Mouse (Mus musculus): Measurements from ENCODE around the gene Nupl1. TPM values are rescaled to one million over a fixed set of nuclear protein-coding genes. Genes with fewer than 3 reads are reported as not detected.

Gene Nupl1
- polyA plus RNA-seq, 1 experiment from 2014 or later = not detected

DNA sequence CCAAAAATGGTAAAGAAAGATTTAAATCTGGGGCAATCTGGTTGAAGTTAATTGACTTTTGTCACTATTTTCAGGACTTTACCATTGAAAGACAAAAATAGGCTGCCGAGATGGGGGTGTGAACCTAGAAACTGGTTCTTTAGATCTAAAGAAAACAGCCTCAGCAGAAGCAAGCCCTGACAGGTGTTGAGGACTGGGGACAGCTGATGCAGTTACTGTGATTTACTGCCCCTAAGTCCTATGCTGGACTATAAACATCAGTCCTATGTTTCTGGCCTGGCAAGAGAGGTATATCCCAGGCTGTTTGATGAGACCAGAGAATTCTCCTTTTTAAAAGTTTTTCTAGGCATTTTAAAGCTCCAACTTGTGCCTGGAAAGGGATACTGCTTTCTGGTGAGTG is 37.2 kb downstream of the Nupl1 start:
- no peak overlapping the region for H3K27ac ChIP-seq (ENCODE audit: low read depth, low read length)
- H3K4me3 ChIP-seq (ENCODE audit: low read depth, low read length) = no peak overlapping the region
- no peaks in the 10 kb centered on the region for H3K4me1 ChIP-seq (ENCODE audit: control insufficient read depth, insufficient read depth, low read length)
- ATAC-seq (replicated peaks; ENCODE audit: insufficient number of reproducible peaks, low FRiP score, low TSS enrichment) = no peak
- H3K36me3 ChIP-seq (ENCODE audit: control insufficient read depth, insufficient read depth, low read length) = peaks cover 7% of the 10 kb centered on the region; the same call in 1 of the 2 replicates
- H3K9me3 ChIP-seq (replicated peaks; ENCODE audit: control insufficient read depth, low read length) = no peaks in the 10 kb centered on the region
- H3K4me2 ChIP-seq = no peak overlapping the region
- H3K27me3 ChIP-seq (ENCODE audit: control insufficient read depth, insufficient read depth, low read length) = no peaks in the 10 kb centered on the region
- WGBS (ENCODE audit: insufficient replicate concordance) = 78% methylated on average over 1 of the region's 1 CpGs
- H3K9ac ChIP-seq (ENCODE audit: low read depth, low read length) = no peak overlapping the region

DNA sequence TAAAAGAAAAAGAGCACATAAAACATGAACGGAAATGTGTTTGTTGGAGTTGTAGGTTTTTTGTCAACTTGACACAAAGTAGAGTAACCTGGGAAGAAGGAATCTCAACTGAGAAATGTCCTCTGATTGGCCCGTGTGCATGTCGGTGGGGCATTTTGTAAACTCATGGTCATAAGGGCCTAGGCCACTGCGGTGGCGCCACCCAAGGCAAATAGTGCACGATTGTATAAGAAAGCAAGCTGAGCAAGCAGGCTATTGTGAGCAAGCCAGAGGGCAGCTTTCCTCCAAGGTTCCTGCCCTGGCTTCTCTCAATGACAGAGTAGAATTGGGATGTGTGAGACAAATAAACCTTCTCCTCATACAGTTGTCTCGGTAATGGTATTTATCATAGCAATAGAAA is 42.1 kb downstream of the Nupl1 start:
- no peaks in the 10 kb centered on the region for H3K4me1 ChIP-seq (ENCODE audit: control insufficient read depth, insufficient read depth, low read length)
- H3K9ac ChIP-seq (ENCODE audit: low read depth, low read length) = no peak overlapping the region
- no peak overlapping the region for H3K4me2 ChIP-seq
- H3K4me3 ChIP-seq (ENCODE audit: low read depth, low read length) = no peak overlapping the region
- WGBS (ENCODE audit: insufficient replicate concordance) = 83% methylated on average over 7 of the region's 7 CpGs
- no peaks in the 10 kb centered on the region for H3K9me3 ChIP-seq (replicated peaks; ENCODE audit: control insufficient read depth, low read length)
- H3K27ac ChIP-seq (ENCODE audit: low read depth, low read length) = no peak overlapping the region
- no peaks in the 10 kb centered on the region for H3K36me3 ChIP-seq (ENCODE audit: control insufficient read depth, insufficient read depth, low read length)
- no peak for ATAC-seq (replicated peaks; ENCODE audit: insufficient number of reproducible peaks, low FRiP score, low TSS enrichment)
- H3K27me3 ChIP-seq (ENCODE audit: control insufficient read depth, insufficient read depth, low read length) = no peaks in the 10 kb centered on the region

DNA sequence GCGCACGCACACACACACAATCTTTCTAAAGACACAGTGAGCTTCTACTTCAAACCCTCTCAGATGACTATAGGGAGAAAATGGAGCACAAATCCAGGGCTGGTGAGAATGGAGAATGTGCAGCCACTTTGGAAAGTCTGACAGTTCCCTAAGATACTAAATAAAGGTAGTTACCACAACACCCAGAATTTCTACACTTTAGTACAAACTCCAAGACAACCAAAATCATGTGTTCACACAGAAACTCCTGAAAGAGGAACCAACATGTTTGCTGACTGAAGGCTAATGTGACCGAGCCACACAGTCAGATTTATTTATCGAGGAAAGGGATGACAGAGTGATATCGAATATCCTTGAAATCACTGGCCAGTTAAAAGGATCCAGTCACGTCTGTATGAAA is 46.2 kb downstream of the Nupl1 start:
- no peak overlapping the region for H3K27ac ChIP-seq (ENCODE audit: low read depth, low read length)
- H3K4me1 ChIP-seq (ENCODE audit: control insufficient read depth, insufficient read depth, low read length) = no peaks in the 10 kb centered on the region
- no peak overlapping the region for H3K4me3 ChIP-seq (ENCODE audit: low read depth, low read length)
- WGBS (ENCODE audit: insufficient replicate concordance) = 87% methylated on average over 6 of the region's 6 CpGs
- no peaks in the 10 kb centered on the region for H3K36me3 ChIP-seq (ENCODE audit: control insufficient read depth, insufficient read depth, low read length)
- no peak for ATAC-seq (replicated peaks; ENCODE audit: insufficient number of reproducible peaks, low FRiP score, low TSS enrichment)
- H3K4me2 ChIP-seq = no peak overlapping the region
- H3K9me3 ChIP-seq (replicated peaks; ENCODE audit: control insufficient read depth, low read length) = no peaks in the 10 kb centered on the region
- H3K9ac ChIP-seq (ENCODE audit: low read depth, low read length) = no peak overlapping the region
- no peaks in the 10 kb centered on the region for H3K27me3 ChIP-seq (ENCODE audit: control insufficient read depth, insufficient read depth, low read length)

DNA sequence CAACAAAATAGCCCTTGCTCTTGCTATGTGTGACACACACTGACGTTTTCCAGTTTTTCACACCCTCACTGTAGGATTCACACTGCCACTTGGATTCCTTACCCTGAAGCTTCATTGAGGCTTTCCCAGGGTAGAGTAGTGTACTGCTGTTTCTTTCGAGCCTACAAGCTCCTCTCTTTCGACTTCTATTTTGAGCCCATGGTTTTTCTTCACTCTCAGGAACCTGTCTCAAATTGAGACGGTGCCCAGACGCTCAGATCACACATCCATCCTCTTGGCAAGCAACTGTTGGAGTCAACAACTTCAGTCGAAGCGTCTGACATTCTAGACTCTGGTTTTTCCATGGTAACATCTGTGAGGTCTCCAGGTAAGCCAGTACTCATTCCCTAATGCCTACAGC is 54.3 kb downstream of the Nupl1 start, which contains the start of gene Atp8a2:
TSS of gene Atp8a2 (minus strand) at position 296 of the 400 bp plus-strand sequence.
- ATAC-seq (replicated peaks; ENCODE audit: insufficient number of reproducible peaks, low FRiP score, low TSS enrichment) = no peak
- Histone ChIP-seq H3K4me3 (ENCODE audit: low read depth, low read length) (no peak within 1 kb of the TSS), H3K4me2 (no peak within 1 kb of the TSS), H3K27me3 (ENCODE audit: control insufficient read depth, insufficient read depth, low read length) (no peaks in the 10 kb centered on the region), H3K27ac (ENCODE audit: low read depth, low read length) (no peak within 1 kb of the TSS), H3K4me1 (ENCODE audit: control insufficient read depth, insufficient read depth, low read length) (peaks cover 2% of the 10 kb centered on the region; the same call in 1 of the 2 replicates), H3K9me3 (replicated peaks; ENCODE audit: control insufficient read depth, low read length) (no peaks in the 10 kb centered on the region), H3K9ac (ENCODE audit: low read depth, low read length) (no peak within 1 kb of the TSS), H3K36me3 (ENCODE audit: control insufficient read depth, insufficient read depth, low read length) (no peaks in the 10 kb centered on the region)
- 57% methylated on average over 7 of the region's 7 CpGs for WGBS (ENCODE audit: insufficient replicate concordance)

DNA sequence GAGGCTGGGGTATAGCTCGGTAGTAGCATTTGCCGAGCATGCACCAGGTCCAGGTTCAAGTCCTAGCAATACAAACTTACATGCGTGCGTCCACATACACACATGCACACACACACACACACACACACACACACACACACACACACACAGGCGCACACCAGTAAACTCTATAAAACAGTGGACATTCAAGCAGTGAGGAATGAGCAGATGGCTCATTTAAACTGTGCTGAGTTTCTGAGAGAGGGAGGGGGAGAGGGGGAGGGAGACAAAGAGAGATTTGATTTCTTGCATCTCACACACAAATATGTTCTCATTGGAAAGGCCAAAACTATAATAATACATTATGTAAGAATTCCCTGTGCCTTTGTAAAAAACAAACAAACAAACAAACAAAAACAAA is 55.2 kb downstream of the Nupl1 start:
- 80% methylated on average over 5 of the region's 5 CpGs for WGBS (ENCODE audit: insufficient replicate concordance)

DNA sequence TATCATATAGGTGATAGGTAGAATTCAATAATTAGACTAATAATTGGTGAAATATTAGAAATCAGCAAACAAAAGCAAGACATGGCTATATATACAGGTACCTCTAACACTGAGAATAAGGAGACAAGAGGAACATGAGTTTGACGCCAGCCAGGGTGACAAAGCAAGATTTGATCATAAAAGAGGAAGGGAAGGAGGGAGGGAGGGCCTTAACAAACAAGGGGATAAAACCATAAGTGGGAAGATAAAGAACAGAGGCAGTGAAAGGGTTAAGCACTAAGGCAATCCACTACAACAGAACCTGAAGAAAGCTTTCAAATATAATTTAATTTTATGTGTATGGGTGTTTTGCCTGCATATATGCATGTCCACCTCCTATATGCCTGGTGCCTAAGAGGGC is 56.6 kb downstream of the Nupl1 start:
- Histone ChIP-seq H3K4me2 (no peak overlapping the region), H3K4me3 (ENCODE audit: low read depth, low read length) (no peak overlapping the region), H3K27ac (ENCODE audit: low read depth, low read length) (no peak overlapping the region), H3K4me1 (ENCODE audit: control insufficient read depth, insufficient read depth, low read length) (peaks cover 6% of the 10 kb centered on the region; the same call in 1 of the 2 replicates), H3K36me3 (ENCODE audit: control insufficient read depth, insufficient read depth, low read length) (no peaks in the 10 kb centered on the region), H3K9me3 (replicated peaks; ENCODE audit: control insufficient read depth, low read length) (no peaks in the 10 kb centered on the region), H3K27me3 (ENCODE audit: control insufficient read depth, insufficient read depth, low read length) (no peaks in the 10 kb centered on the region), H3K9ac (ENCODE audit: low read depth, low read length) (no peak overlapping the region)
- WGBS (ENCODE audit: insufficient replicate concordance) = 64% methylated on average over 1 of the region's 1 CpGs
- no peak for ATAC-seq (replicated peaks; ENCODE audit: insufficient number of reproducible peaks, low FRiP score, low TSS enrichment)

More for the DNA sequence above, 55.2 kb downstream of the Nupl1 start:
- Histone ChIP-seq H3K9me3 (replicated peaks; ENCODE audit: control insufficient read depth, low read length) (no peaks in the 10 kb centered on the region), H3K36me3 (ENCODE audit: control insufficient read depth, insufficient read depth, low read length) (no peaks in the 10 kb centered on the region), H3K9ac (ENCODE audit: low read depth, low read length) (no peak overlapping the region), H3K27ac (ENCODE audit: low read depth, low read length) (no peak overlapping the region), H3K4me1 (ENCODE audit: control insufficient read depth, insufficient read depth, low read length) (peaks cover 2% of the 10 kb centered on the region; the same call in 1 of the 2 replicates), H3K4me3 (ENCODE audit: low read depth, low read length) (no peak overlapping the region), H3K4me2 (no peak overlapping the region), H3K27me3 (ENCODE audit: control insufficient read depth, insufficient read depth, low read length) (no peaks in the 10 kb centered on the region)
- ATAC-seq (replicated peaks; ENCODE audit: insufficient number of reproducible peaks, low FRiP score, low TSS enrichment) = no peak

DNA sequence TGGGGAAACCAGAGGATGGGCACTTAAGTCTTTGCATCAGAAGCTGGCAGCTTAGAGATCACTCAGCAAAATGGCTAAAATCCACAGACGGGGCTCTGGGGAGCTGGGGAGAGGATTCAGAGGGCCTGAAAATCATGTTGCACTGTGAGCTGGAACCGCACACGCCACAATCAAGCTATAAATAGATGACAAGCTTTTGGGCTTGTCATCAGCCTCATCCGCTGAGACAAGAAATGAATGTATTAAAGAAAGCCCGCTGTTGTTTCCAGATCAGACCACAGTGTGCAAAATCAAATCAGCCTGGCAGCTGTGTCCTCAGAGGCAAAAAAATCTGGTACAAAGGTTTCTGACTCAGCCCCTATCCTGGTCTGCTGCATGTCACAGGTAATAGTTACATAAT is 61.5 kb downstream of the Nupl1 start:
- no peaks in the 10 kb centered on the region for H3K36me3 ChIP-seq (ENCODE audit: control insufficient read depth, insufficient read depth, low read length)
- no peak overlapping the region for H3K9ac ChIP-seq (ENCODE audit: low read depth, low read length)
- ATAC-seq (replicated peaks; ENCODE audit: insufficient number of reproducible peaks, low FRiP score, low TSS enrichment) = no peak
- H3K9me3 ChIP-seq (replicated peaks; ENCODE audit: control insufficient read depth, low read length) = no peaks in the 10 kb centered on the region
- no peaks in the 10 kb centered on the region for H3K27me3 ChIP-seq (ENCODE audit: control insufficient read depth, insufficient read depth, low read length)
- H3K4me1 ChIP-seq (ENCODE audit: control insufficient read depth, insufficient read depth, low read length) = peaks cover 10% of the 10 kb centered on the region; the same call in 1 of the 2 replicates
- peak overlapping the region; percentile 65; the same call in 1 of the 2 replicates for H3K27ac ChIP-seq (ENCODE audit: low read depth, low read length)
- peak overlapping the region; percentile 6; the same call in 1 of the 2 replicates for H3K4me2 ChIP-seq
- 44% methylated on average over 5 of the region's 5 CpGs for WGBS (ENCODE audit: insufficient replicate concordance)
- no peak overlapping the region for H3K4me3 ChIP-seq (ENCODE audit: low read depth, low read length)

DNA sequence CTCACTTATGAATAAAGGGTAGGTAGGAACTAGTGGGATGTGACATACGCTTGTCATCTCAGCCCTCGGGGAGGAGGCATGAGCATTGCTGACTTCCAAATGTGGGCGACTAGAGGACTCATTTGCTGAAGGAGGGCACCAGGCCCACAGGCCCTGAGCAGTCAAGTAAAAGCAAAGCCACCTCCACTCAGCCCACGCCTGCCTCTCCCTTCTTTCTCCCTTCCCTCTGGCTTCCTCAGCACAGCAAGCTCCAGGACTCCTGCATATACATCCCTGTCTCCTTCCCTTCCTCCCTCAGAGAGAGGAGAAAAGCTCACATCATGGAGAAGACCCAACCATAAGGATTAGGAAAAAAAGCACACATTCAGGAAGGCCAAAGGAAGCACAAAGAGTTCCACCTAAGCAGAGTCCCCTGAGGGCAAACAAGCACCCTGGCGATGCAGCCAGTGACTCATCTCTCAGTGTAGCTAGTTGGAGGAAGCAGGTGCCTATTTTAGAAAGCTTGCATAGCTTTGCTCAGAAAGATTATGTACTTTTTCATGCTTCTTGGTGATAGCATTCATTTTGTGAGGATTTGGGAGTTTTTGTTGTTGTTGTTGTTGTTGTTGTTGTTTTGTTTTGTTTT is 62.9 kb downstream of the Nupl1 start:
- Histone ChIP-seq H3K4me3 (ENCODE audit: low read depth, low read length) (no peak overlapping the region), H3K36me3 (ENCODE audit: control insufficient read depth, insufficient read depth, low read length) (no peaks in the 10 kb centered on the region), H3K4me1 (ENCODE audit: control insufficient read depth, insufficient read depth, low read length) (peaks cover 12% of the 10 kb centered on the region; the same call in 1 of the 2 replicates), H3K9ac (ENCODE audit: low read depth, low read length) (no peak overlapping the region), H3K9me3 (replicated peaks; ENCODE audit: control insufficient read depth, low read length) (no peaks in the 10 kb centered on the region), H3K27me3 (ENCODE audit: control insufficient read depth, insufficient read depth, low read length) (no peaks in the 10 kb centered on the region), H3K4me2 (no peak overlapping the region), H3K27ac (ENCODE audit: low read depth, low read length) (no peak overlapping the region)
- no peak for ATAC-seq (replicated peaks; ENCODE audit: insufficient number of reproducible peaks, low FRiP score, low TSS enrichment)
- WGBS (ENCODE audit: insufficient replicate concordance) = 74% methylated on average over 5 of the region's 5 CpGs

DNA sequence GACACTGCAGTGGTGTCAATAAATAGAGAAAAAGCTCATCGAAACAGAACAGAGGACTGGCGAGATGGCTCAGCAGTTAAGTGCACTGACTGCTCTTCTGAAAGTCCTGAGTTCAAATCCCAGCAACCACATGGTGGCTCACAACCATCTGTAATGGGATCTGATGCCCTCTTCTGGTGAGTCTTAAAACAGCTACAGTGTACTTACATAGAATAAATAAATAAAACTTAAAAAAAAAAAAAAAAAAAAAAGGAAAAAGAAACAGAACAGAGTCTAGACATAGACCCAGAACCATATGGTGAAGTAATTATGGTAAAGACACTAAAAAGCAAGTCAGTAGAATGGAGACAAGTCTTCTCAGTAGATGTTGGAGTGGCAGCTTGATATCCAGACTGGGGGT is 69.9 kb downstream of the Nupl1 start:
- Histone ChIP-seq H3K27me3 (ENCODE audit: control insufficient read depth, insufficient read depth, low read length) (peaks cover under 1% of the 10 kb centered on the region; the same call in 1 of the 2 replicates), H3K9ac (ENCODE audit: low read depth, low read length) (no peak overlapping the region), H3K4me2 (no peak overlapping the region), H3K4me3 (ENCODE audit: low read depth, low read length) (no peak overlapping the region), H3K9me3 (replicated peaks; ENCODE audit: control insufficient read depth, low read length) (no peaks in the 10 kb centered on the region), H3K36me3 (ENCODE audit: control insufficient read depth, insufficient read depth, low read length) (no peaks in the 10 kb centered on the region; the same call in 1 of the 2 replicates), H3K27ac (ENCODE audit: low read depth, low read length) (no peak overlapping the region), H3K4me1 (ENCODE audit: control insufficient read depth, insufficient read depth, low read length) (peaks cover 13% of the 10 kb centered on the region; the same call in 1 of the 2 replicates)
- no peak for ATAC-seq (replicated peaks; ENCODE audit: insufficient number of reproducible peaks, low FRiP score, low TSS enrichment)
- 87% methylated on average over 2 of the region's 2 CpGs for WGBS (ENCODE audit: insufficient replicate concordance)
